Mouse (Mus musculus) layer of hippocampus, postnatal 14 days (tissue): ENCODE results near the gene F12. TPM values are rescaled to one million over a fixed set of nuclear protein-coding genes. Genes with fewer than 3 reads are reported as not detected.
A peak's percentile ranks its signal among the peaks of the same experiment; 100 is the strongest.

Source experiments
- DNase-seq, 2 experiments: peaks; one replicate each; pipeline ENCODE4 v3.0.0; 2021 to 2022; ENCODE audit warnings: low spot score in 2 of 2, mixed read lengths in 1 of 2
- long read RNA-seq, 2 experiments: library from polyadenylated mRNA; stranded (forward); transcript quantifications; one replicate each; pipeline ENCODE4 v2.0.0; 2021
- total RNA-seq, 2 experiments: library from RNA; stranded (reverse); gene quantifications; 2 replicates each; pipeline ENCODE4 v1.2.3; 2021

F12 gene
- total RNA-seq, result under 1 TPM; 0.32 to 0.69 TPM
- long read RNA-seq, experiment 1, partial matches to known transcripts, result 0 of 2 reads
- long read RNA-seq, experiment 1, other reads (novel, unspliced or antisense), result 2 of 2 reads
- long read RNA-seq, experiment 2, partial matches to known transcripts, result 0 of 1 reads
- long read RNA-seq, experiment 2, other reads (novel, unspliced or antisense), result 1 of 1 reads

DNA sequence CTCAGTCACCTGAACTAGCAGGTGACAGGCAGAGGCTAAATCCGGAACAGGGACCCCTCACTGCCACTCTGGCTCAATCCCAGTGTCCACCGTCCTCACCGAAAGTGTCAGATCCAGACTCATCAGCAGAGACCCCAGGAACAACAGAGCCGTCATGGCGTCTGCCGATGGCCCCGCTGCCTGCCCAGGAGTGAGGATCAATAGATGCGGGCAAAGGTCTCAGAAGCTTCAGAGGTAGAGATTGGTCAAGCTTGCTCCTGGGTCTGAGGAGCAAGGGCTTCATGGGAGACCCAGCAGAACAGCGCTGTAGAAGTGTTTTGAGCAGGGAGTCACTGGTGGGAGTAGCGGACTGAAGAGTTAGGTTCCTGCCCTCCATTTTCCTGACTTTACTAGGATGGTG, at the start of gene F12:
F12 (minus strand) TSS at position 181 of the 400 bp plus-strand sequence.
- no peak for DNase-seq

DNA sequence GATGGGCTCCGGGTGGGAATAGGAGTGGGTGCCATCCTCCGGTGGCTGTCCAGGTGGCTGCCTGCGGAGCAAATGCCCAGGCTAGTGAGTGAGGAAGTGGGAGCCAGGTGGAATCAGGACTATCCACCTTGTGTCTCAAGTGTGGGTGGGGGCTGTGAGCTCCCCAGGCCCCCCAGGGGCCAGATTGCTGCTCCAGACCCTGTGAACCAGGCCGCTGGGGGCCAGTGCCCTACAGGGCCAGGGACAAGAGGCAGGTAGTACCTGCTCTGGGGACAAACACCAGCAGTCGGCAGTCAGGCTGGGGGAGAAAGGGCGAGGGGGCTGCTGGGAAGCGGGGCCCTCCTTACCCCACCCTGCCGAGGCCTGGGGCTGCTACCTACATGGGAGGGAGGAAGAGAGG, 49.7 kb upstream of the F12 start:
- no peak for DNase-seq

DNA sequence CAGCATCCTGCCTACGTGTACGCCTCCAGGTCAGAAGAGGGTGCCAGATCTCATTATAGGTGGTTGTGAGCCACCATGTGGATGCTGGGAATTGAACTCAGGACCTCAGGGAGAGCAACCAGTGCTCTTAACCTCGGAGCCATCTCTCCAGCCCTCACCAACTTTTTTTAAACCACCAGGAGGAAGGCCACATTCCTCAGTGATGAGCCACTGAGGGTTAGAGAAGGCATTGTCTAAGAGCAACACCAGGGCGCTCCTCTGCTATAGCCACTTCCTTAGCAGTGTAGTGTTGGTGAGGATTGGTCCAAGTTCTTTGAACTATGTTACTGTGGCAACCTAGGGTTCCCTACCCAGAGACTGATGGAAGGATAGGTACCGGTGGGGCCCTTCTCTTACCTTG, 49.2 kb upstream of the F12 start:
- DNase-seq, result no peak

DNA sequence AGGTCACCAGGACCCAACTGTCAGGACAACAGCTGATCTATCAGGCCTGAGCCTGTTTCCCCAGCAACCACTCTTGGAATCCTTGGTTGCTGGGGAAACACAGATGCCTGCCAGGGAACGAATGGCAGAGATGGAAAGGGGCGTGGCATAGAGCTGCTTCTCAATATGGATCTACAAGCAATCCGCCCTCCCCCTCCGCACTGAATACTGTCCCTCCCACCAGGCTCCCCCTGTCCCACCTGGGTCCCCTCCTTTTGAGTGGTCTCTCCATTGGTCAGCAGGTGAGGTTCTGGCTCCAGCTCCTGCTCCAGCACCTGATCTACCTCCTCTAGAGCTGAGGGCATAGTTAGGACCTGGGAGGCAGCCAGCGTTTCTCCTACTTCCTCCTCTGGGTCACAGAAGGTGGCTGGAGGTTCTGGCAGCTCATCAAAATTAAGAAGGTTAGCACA, 48.1 kb upstream of the F12 start:
- DNase-seq, result peak; percentile 79 to 88

DNA sequence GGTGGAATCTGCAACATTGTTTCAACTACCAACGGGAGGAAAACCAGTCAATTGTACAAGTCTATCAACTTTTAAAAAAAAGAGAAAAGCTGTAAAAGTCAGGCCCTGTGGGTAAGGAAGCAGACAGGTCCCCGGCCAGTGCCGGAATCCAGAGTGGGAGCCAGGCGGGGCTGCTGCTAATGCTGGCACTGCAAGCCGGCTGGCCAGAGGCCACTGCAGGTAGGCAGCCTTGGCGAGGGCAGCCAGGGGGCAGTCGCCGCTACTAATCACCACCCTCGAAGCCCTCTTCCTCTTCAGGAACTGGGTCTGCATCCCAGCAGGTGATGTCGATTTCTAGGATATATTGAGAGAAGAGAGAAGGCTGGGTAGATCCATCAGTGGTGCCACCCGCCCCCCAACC, 47.4 kb upstream of the F12 start:
- DNase-seq, result no peak

DNA sequence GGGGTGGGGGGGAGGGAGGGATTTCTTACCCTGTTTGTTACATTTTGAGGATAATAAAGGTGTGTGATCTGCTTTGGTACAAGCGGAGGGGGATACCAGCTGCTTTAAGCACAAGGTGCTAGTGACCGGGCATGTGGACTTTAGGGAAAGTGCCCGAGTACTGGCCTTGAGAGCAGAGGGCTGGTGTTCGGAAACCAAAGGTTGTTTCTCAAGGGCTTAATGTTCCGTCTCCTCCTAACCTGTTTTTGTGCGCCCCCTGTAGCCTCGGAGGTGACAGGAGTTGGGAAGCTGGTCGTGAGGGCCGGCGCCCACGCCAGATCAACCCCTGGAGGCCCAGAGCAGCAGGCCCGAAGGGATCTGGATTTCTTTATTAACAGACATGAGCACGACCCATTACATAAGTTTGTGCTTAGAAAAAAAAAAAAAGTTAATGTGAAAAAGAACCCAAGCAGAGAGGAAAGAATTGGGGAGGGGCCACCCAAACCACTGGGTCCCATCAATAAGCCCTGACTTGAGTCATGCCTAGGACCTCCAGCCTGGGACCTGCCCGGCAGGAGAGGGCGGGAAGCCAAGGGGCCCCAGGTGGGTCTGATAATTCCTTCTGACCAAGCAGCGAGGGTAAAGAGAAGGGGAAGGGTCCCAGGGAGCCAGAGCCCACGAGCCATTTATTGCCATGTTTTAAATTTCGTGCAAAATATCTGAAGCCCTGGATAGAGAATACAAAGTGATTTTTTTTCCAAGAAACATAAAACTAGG, 46.7 kb upstream of the F12 start:
- DNase-seq, result no peak

DNA sequence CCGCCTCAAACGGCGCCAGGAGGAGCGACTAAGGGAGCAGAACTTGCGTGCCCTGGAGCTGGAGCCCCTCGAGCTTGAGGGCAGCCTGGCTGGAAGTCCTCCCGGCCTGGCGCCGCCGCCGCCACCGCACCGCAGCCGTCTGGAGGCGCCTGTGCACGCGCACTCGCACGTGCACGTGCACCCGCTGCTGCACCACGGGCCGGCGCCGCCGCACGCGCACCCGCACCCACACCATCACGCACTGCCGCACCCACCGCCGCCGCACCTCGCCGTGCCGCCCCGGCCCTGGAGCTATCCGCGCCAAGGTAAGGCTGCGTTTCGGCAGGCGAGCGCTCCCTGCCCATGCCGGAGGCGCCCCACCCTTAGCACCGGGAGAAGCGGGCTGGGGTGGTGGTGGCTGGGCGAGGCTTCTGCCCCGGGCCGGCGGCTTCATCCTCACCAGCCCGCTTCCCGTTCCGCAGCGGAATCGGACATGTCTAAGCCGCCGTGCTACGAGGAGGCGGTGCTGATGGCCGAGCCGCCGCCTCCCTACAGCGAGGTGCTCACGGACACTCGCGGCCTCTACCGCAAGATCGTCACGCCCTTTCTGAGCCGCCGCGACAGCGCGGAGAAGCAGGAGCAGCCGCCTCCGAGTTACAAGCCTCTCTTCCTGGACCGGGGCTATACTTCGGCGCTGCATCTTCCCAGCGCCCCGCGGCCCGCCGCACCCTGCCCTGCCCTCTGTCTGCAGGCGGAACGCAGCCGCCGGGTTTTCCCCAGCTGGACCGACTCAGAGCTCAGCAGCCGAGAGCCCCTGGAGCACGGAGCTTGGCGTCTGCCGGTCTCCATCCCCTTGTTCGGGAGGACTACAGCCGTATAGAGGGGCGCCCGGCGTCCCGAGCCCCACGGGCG, 45.8 kb upstream of the F12 start:
- DNase-seq, result peak in 1 of 2 experiments; percentile 76

DNA sequence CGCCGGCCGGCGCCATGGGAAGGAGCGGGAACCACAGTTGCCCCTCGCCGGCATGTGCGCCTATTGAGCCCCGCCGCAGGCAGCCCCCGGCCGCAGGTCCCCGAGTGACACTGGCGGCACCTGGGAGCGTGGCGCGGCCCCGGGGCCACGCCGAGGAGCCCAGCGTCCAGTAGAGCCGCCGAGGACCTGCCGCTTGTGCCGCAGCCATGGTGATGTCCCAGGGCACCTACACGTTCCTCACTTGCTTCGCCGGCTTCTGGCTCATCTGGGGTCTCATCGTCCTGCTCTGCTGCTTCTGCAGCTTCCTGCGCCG, 45.2 kb upstream of the F12 start:
- no peak for DNase-seq

DNA sequence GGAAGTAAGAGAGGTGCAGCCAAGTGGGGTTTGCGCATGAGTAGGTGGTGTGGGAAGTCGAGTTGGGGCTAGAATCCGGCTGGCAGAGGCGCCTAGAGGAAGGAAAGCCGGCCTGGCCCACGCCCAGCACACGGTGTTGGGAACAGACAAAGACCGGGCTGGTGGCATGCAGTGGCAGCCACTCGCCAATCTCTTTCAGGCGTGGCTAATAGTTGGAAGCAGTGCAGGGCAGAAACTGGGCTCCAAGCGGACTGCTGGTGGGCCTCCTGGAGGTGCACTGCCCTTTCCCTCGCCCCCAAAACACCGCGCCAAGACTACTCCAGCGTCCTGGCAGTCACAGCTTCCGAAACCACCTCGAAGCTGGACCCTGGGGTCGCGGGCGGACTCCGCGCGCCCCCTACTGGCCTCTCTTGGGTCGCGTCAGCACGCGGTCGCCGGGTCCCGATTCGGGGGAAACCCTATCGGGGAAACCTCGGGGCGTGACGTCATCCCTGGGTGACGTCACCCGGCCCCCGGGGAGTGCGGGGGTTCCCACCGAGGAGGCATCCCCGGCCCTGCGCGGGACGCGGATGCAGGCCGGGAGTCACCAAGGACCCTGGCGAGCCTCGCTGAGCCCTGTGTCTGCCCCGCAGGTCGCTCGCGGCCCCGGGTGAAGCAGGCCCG, 44.7 kb upstream of the F12 start:
- peak; percentile 88 to 92 for DNase-seq

DNA sequence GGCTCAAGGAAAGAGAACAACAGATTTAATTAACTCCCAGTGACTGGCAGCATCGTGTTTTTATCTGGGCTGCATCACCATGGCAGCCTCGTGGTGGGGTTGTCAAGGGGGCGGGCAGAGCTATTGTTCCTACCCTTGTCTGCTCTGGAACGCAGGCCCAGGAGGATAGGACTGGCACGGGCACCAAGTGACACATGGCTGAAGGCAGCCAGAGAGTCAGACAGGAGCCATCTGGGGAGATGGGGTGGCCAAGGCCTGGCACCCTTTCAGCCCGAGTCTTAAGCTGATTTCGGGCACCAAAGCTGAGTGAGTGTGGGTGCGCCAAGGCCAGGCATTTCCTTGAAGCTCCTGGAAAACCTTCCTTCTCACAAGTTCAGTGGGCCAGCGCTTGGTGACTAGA, 43.8 kb upstream of the F12 start:
- peak; percentile 76 to 89 for DNase-seq

DNA sequence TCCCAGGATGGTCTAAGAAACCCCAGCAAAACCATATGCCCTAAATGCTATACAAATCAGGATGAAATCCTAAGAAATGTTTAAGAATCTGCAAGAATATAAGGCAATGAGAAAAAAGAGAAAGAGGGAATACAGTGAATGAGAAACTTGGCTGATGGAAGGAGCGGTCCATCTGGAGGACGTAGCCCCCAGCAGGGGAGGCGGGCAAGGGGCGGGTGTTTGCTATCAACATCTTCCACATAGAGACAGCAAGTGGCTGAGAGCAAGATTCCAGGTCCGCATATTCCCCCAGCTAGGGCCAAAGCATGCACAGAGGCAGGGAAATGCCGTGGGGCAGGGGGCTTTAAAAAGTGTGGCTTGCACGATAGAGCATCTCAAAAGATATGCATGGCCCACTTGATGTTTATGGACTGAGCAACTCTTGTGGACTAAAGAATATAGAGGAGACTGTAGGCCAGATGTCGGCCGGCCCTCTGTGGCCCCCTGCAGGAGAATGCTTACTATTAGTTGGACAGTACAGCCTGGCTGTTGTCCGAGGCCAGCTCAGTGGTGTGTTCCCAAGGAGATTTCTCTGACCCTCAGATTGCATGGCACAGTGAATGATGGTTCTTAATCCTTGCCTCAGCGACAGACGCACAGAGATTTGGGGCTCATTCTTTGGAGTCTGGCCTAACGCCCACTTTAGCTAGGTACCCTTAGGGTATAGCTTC, 42.4 kb upstream of the F12 start:
- DNase-seq, result no peak

DNA sequence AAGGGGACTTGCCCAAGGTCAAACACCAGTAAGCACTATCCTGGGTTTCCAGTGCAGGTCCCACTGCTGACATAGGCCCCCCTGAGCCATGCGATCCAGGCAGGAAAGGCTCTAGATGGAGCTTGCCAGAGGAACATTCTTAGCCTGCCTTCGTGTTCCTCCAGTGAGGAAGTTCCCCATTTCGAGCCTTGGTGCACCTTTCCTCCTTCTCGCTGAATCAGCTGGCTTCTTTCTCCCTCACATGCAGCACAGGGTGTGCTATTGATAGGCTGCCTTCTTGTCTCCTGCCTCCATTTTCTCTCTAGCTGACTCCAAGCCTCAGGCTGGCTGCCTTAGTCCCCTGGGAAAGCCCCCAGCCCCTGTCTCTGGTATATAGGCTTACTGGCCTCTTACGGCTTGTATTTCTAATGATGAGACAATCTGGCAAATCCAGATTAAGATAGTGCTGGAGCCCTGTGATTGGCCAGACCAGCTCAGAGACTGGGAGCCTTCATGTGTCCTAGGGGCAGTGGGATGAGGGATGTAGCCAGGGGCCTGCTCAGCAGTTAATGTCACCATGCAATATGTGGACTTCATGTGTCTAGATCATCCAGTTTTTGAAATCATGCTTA, 39.3 kb upstream of the F12 start:
- no peak for DNase-seq

DNA sequence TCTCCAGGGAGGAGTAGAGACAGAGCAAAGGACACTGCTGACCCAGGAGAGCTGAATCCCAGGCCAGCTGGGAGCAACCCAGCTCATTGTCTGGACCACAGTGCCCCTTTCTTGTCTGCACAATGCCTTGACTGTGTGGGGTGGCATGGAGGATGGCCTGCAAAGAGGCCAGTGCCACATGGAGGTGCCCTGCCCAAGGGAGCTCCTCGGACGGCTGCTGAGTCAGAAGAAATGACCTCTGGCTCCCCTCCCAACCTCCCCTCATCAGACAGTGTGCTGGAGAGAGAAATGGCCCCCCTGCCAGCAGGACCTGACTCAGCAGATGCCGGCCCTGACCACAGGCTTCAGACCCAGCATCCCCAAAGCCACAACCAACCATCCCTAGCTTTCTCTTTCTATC, 38.6 kb upstream of the F12 start:
- DNase-seq, result no peak

DNA sequence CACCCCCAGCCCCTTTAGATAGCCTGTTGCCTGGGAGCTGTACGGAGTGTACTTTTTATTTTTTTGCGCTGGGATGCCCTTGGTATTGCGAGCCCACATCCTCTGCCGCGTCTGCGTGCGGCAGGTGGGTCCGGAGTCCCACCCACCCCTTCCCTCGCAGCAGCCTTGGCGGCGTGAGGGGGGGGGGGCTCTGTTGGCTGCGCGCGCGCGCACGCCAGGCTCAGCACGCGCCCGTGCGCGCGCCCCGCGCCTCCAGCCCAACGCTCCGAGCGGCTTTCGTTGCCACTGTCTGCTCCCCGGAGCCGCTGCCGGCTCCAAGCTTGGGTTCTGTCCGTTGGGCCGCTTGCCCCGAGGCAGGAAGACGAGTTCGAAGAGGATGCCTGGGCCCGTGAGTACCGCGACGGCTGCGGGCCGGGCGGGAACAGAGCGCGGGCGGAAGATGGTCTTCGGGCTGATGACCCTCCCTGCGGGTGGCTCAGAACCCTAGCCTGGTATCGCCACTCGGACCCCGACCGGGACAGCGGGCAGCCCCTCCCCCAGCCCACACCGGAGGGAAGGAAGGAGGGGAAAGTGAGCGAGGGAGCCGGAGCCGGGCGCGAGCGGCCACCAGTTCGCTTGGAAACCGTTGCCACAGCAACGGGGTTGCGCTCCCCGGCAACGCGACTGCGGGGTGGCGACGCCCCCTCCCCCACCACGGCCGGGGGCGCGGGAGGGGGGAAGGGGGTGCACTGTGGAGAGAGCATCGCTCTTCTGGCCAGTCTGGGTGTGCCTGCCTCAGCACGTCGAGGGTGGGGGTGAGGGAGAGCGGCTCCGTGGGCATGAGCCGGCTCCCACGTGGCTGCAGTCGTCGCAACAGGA, 37.7 kb upstream of the F12 start, which contains the start of gene Prr7:
Prr7 (plus strand) TSS at position 241 of the 858 bp plus-strand sequence.
- DNase-seq, result peak; percentile 78 to 80

DNA sequence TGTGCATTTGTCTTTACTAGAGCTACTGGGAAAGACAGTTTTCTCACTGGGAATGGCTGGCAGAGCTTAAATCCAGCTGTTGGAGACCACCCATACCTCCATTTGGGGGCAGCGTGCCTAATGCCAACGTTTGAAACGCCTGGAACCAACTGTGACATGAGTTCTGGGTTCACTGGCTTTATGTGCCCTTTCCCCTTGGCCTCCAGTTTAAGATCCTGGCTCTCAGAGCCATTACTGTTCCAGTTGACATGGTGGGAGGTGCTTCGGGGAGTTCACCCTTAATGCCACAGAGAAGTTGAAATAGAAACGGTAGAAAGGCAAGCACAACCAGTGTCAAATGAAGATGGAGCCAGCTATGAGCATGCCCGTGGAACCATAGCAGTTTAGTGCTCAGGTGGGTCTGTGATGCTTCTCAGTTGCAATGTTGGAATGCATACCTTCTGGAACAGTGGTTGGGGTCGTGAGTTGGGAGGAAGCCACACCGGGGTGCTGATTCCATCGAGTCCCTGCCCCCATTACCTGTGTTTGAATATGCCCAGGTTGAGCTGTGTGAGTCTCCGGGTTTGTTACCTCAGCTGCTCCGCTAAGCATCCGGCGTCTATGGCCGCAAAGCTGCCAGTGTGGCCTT, 36.9 kb upstream of the F12 start:
- DNase-seq, result no peak

DNA sequence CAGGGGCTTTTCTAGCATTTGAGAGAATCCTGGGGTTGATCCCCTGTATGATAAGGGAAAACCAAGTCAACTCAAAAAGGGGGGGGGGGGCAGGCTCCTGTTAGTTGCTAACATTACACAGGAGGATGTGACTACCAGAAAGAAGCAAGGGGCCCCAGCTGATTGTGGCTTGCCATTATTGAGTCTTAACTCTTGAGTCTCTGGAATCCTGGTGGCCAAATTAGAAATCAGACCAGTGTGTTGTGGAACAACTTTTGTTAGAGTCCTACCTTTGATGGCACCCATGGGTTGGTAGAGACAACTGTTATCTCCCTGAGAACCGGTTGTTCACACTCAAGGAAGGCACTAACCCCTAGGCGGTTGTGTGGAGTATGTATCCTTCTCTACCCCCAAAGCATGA, 36.4 kb upstream of the F12 start:
- DNase-seq, result no peak

DNA sequence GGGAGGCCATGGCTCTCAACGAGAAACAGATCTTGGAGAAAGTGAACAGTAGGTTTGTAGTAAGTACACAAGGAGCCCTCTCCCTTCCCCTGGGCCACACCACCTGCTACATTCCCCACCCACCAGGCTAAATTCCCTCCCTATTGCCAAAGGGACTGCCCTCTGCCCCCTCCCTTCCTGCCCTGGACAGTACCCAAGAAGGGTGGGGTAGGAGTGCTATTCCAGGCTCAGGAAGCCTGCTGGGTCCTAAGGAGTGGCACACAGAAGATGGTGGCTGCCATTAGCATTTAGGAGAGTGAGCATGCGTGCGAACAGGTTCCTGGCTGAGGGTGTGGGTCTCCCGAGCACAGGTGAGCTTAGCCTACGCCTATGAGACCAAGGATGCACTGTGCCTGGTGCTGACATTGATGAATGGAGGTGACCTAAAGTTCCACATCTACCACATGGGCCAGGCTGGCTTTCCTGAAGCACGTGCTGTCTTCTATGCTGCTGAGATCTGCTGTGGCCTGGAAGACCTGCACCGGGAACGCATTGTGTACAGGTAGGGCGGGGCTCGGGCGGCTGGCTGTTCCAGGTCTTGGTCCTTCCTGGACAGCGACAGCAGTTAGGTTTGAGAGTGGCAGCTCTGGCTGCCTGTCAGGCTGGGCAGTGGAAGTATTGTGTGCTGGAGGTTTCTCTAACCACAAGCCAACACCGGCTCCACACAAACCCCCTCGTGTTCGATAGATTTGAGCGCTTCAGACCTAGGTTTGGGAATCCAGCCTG, 25.4 kb upstream of the F12 start:
- no peak for DNase-seq

DNA sequence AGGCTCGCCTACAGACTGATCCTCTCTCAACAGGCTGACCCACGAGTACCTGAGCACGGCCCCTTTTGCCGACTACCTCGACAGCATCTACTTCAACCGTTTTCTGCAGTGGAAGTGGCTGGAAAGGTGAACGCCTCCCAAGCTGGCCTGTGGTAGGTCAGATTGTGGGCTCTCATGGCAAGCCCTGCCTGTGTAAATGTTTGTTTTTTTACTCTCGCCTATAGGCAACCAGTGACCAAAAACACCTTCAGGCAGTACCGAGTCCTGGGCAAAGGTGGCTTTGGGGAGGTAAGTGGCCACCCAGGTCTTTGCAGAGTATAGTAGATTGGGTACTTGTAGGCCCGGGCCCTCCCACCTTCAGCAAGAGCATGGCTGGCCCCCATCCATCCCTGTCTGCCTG, 24.7 kb upstream of the F12 start:
- DNase-seq, result no peak
